8 mouse cellular contexts compared by ENCODE assay signal in genomic region chr1:162740401-162740835, GRCm38 (mm10). TPM values are rescaled to one million over a fixed set of nuclear protein-coding genes. Genes with fewer than 3 reads are reported as not detected.
DNase-seq lines count a peak whose midpoint lies in the region; ATAC-seq lines count a peak whose summit lies in the region.

Gene Prrc2c, minus strand, starts transcription at chr1:162740556.

- peak within 1 kb of the TSS; percentile 84 for H3K4me2 ChIP-seq in heart, embryonic 13.5 days
- H3K4me2 ChIP-seq in liver, embryonic 12.5 days: peak within 1 kb of the TSS; percentile 74
- peak within 1 kb of the TSS; percentile 63 for H3K4me2 ChIP-seq in stomach, embryonic 15.5 days

- H3K27me3 ChIP-seq in heart, embryonic 13.5 days (replicated peaks): no peaks in the 10 kb centered on the region
- no peaks in the 10 kb centered on the region; the same call in 1 of the 2 replicates for H3K27me3 ChIP-seq in liver, embryonic 12.5 days (replicated peaks)
- H3K27me3 ChIP-seq in stomach, embryonic 15.5 days (replicated peaks): no peaks in the 10 kb centered on the region

- H3K36me3 ChIP-seq in heart, embryonic 13.5 days: no peaks in the 10 kb centered on the region; the same call in 1 of the 2 replicates
- H3K36me3 ChIP-seq in liver, embryonic 12.5 days: peaks cover 4% of the 10 kb centered on the region; the same call in 1 of the 2 replicates
- no peaks in the 10 kb centered on the region for H3K36me3 ChIP-seq in stomach, embryonic 15.5 days

- H3K9me3 ChIP-seq in heart, embryonic 13.5 days: no peaks in the 10 kb centered on the region
- no peaks in the 10 kb centered on the region for H3K9me3 ChIP-seq in liver, embryonic 12.5 days (replicated peaks)
- H3K9me3 ChIP-seq in stomach, embryonic 15.5 days: no peaks in the 10 kb centered on the region

- H3K4me1 ChIP-seq in brown adipose tissue, adult 24 weeks (ENCODE audit: control insufficient read depth, insufficient read depth, insufficient read length, low read length): 0 out of 2 replicates have a peak, but pooled peaks cover 2% of the 10 kb centered on the region
- peaks cover 37% of the 10 kb centered on the region for H3K4me1 ChIP-seq in heart, embryonic 13.5 days
- peaks cover 41% of the 10 kb centered on the region for H3K4me1 ChIP-seq in liver, embryonic 12.5 days
- H3K4me1 ChIP-seq in stomach, embryonic 15.5 days: no peaks in the 10 kb centered on the region

- H3K9ac ChIP-seq in heart, embryonic 13.5 days: peak within 1 kb of the TSS; percentile 99
- H3K9ac ChIP-seq in liver, embryonic 12.5 days: peak within 1 kb of the TSS; percentile 98
- peak within 1 kb of the TSS; percentile 99 for H3K9ac ChIP-seq in stomach, embryonic 15.5 days

- peak; percentile 91 for ATAC-seq in heart, embryonic 13.5 days (ENCODE audit: extremely low read depth, insufficient number of reproducible peaks, low FRiP score, low TSS enrichment)
- ATAC-seq in liver, embryonic 12.5 days: peak; percentile 96
- peak; percentile 96 for ATAC-seq in stomach, embryonic 15.5 days (ENCODE audit: insufficient read depth, low FRiP score, low read depth)

- DNase-seq in CD4-positive, CD25-positive, alpha-beta regulatory T cell, adult 2 months (ENCODE audit: low read depth, low spot score): peak; percentile 99
- peak; percentile 59 for DNase-seq in fat pad, adult 2 months (ENCODE audit: extremely low read depth, low read depth, low spot score)
- DNase-seq in kidney, postnatal 10 days: peak; percentile 100
- DNase-seq in natural killer cell, adult 2 months (ENCODE audit: low spot score in 2 of 2): peak; percentile 95 to 96

- WGBS in heart, embryonic 13.5 days: under 1% methylated on average over 36 of the region's 36 CpGs
- under 1% methylated on average over 36 of the region's 36 CpGs for WGBS in liver, embryonic 12.5 days (ENCODE audit: insufficient replicate concordance)
- under 1% methylated on average over 36 of the region's 36 CpGs for WGBS in stomach, embryonic 15.5 days

- peak within 1 kb of the TSS; percentile 92 for H3K27ac ChIP-seq in brown adipose tissue, adult 24 weeks (replicated peaks; ENCODE audit: low read depth, low read length)
- H3K27ac ChIP-seq in heart, embryonic 13.5 days (replicated peaks): peak within 1 kb of the TSS; percentile 100
- H3K27ac ChIP-seq in liver, embryonic 12.5 days: peak within 1 kb of the TSS; percentile 96
- peak within 1 kb of the TSS; percentile 100 for H3K27ac ChIP-seq in stomach, embryonic 15.5 days

- H3K4me3 ChIP-seq in brown adipose tissue, adult 24 weeks (ENCODE audit: insufficient read depth, low read depth, low read length): peak within 1 kb of the TSS; percentile 89
- H3K4me3 ChIP-seq in heart, embryonic 13.5 days: peak within 1 kb of the TSS; percentile 95
- H3K4me3 ChIP-seq in liver, embryonic 12.5 days: peak within 1 kb of the TSS; percentile 98
- H3K4me3 ChIP-seq in stomach, embryonic 15.5 days (replicated peaks): peak within 1 kb of the TSS; percentile 99

RNA-seq across cellular contexts. Expression of gene Prrc2c, which starts in this region (rescaled TPM):
- polyA plus RNA-seq in brown adipose tissue, adult 24 weeks (2012; ENCODE audit: insufficient read depth, insufficient read length, missing spikeins): 23.5 and 30.4 TPM in 2 replicates
- 78.5 and 85.2 TPM in 2 replicates for polyA plus RNA-seq in heart, embryonic 13.5 days (2015; fragmentation: Nextera tagmentation; extraction: Ambion mirVana)
- polyA plus RNA-seq in liver, embryonic 12.5 days (2016; fragmentation: Nextera tagmentation; extraction: Ambion mirVana): 63.0 and 68.1 TPM in 2 replicates
- polyA plus RNA-seq in stomach, embryonic 15.5 days (2015; fragmentation: Nextera tagmentation; extraction: Ambion mirVana): 125 and 144 TPM in 2 replicates

Comparison
In these comparisons a context has a peak if more than half of its experiments do, and no peak if none do; other contexts are left out.
1. Peak in every context shown above with its lines: DNase-seq, ATAC-seq, H3K4me3 ChIP-seq and H3K27ac ChIP-seq.